Mouse (Mus musculus): ENCODE results near the gene Nipsnap2. TPM values are rescaled to one million over a fixed set of nuclear protein-coding genes. Genes with fewer than 3 reads are reported as not detected.

Gene Nipsnap2
- polyA plus RNA-seq, 1 experiment from 2014 or later = 77.3 TPM

GRCm38 (mm10) chr5:129715326-129715861 lies 9.5 kb upstream of the Nipsnap2 start, which contains the start of gene Mrps17:
Gene Mrps17 (plus strand): TSS chr5:129715497.
- H3K4me3 ChIP-seq (ENCODE audit: low read depth, low read length) = peak within 1 kb of the TSS; percentile 77
- ATAC-seq (replicated peaks; ENCODE audit: low FRiP score) = peak; percentile 97
- peaks cover 3% of the 10 kb centered on the region; the same call in 1 of the 2 replicates for H3K36me3 ChIP-seq (ENCODE audit: control insufficient read depth, insufficient read depth, low read length)
- no peak within 1 kb of the TSS for H3K27ac ChIP-seq (ENCODE audit: low read depth, low read length)
- H3K9me3 ChIP-seq (ENCODE audit: control insufficient read depth, low read length) = no peaks in the 10 kb centered on the region
- under 1% methylated on average over 33 of the region's 33 CpGs for WGBS
- DNase-seq (ENCODE audit: low spot score) = peak; percentile 94
- H3K4me2 ChIP-seq (ENCODE audit: low read depth, low read length, severe bottlenecking) = peak within 1 kb of the TSS; percentile 78
- H3K27me3 ChIP-seq (ENCODE audit: control insufficient read depth, insufficient read depth, low read length) = no peaks in the 10 kb centered on the region
- no peaks in the 10 kb centered on the region for H3K4me1 ChIP-seq (replicated peaks; ENCODE audit: control insufficient read depth, insufficient read depth, low read length)
- H3K9ac ChIP-seq (ENCODE audit: low read length) = peak within 1 kb of the TSS; percentile 71

- Histone ChIP-seq H3K9ac (ENCODE audit: low read length) (no peak overlapping the region), H3K4me3 (ENCODE audit: low read depth, low read length) (no peak overlapping the region), H3K27ac (ENCODE audit: low read depth, low read length) (no peak overlapping the region), H3K9me3 (ENCODE audit: control insufficient read depth, low read length) (no peaks in the 10 kb centered on the region), H3K4me1 (replicated peaks; ENCODE audit: control insufficient read depth, insufficient read depth, low read length) (no peaks in the 10 kb centered on the region), H3K27me3 (ENCODE audit: control insufficient read depth, insufficient read depth, low read length) (no peaks in the 10 kb centered on the region), H3K4me2 (ENCODE audit: low read depth, low read length, severe bottlenecking) (no peak overlapping the region), H3K36me3 (ENCODE audit: control insufficient read depth, insufficient read depth, low read length) (peaks cover 3% of the 10 kb centered on the region; the same call in 1 of the 2 replicates)
- DNase-seq (ENCODE audit: low spot score) (peak; percentile 11), ATAC-seq (replicated peaks; ENCODE audit: low FRiP score) (no peak)
- WGBS = 88% methylated on average over 9 of the region's 9 CpGs
Measured at GRCm38 (mm10) chr5:129717016-129717415, 7.8 kb upstream of the Nipsnap2 start.

GRCm38 (mm10) chr5:129720176-129720575 lies 4.7 kb upstream of the Nipsnap2 start:
- no peaks in the 10 kb centered on the region for H3K4me1 ChIP-seq (replicated peaks; ENCODE audit: control insufficient read depth, insufficient read depth, low read length)
- H3K27ac ChIP-seq (ENCODE audit: low read depth, low read length) = no peak overlapping the region
- 84% methylated on average over 3 of the region's 3 CpGs for WGBS
- no peaks in the 10 kb centered on the region for H3K27me3 ChIP-seq (ENCODE audit: control insufficient read depth, insufficient read depth, low read length)
- no peaks in the 10 kb centered on the region for H3K9me3 ChIP-seq (ENCODE audit: control insufficient read depth, low read length)
- H3K4me2 ChIP-seq (ENCODE audit: low read depth, low read length, severe bottlenecking) = no peak overlapping the region
- no peak overlapping the region for H3K4me3 ChIP-seq (ENCODE audit: low read depth, low read length)
- H3K36me3 ChIP-seq (ENCODE audit: control insufficient read depth, insufficient read depth, low read length) = peaks cover 3% of the 10 kb centered on the region; the same call in 1 of the 2 replicates
- DNase-seq (ENCODE audit: low spot score) (peak; percentile 49), ATAC-seq (replicated peaks; ENCODE audit: low FRiP score) (no peak)
- H3K9ac ChIP-seq (ENCODE audit: low read length) = no peak overlapping the region

- no peaks in the 10 kb centered on the region; the same call in 1 of the 2 replicates for H3K36me3 ChIP-seq (ENCODE audit: control insufficient read depth, insufficient read depth, low read length)
- ATAC-seq (replicated peaks; ENCODE audit: low FRiP score) (no peak; the same call in 1 of the 2 replicates), DNase-seq (ENCODE audit: low spot score) (no peak)
- peak overlapping the region; percentile 61; the same call in 1 of the 2 replicates for H3K4me2 ChIP-seq (ENCODE audit: low read depth, low read length, severe bottlenecking)
- peak overlapping the region; percentile 97; the same call in 1 of the 2 replicates for H3K9ac ChIP-seq (ENCODE audit: low read length)
- no peaks in the 10 kb centered on the region for H3K9me3 ChIP-seq (ENCODE audit: control insufficient read depth, low read length)
- peak overlapping the region; percentile 83 for H3K4me3 ChIP-seq (ENCODE audit: low read depth, low read length)
- no peaks in the 10 kb centered on the region for H3K27me3 ChIP-seq (ENCODE audit: control insufficient read depth, insufficient read depth, low read length)
- no peak overlapping the region for H3K27ac ChIP-seq (ENCODE audit: low read depth, low read length)
- H3K4me1 ChIP-seq (replicated peaks; ENCODE audit: control insufficient read depth, insufficient read depth, low read length) = no peaks in the 10 kb centered on the region
- WGBS = 56% methylated on average over 4 of the region's 4 CpGs
Measured at GRCm38 (mm10) chr5:129724268-129724667, 595 bp upstream of the Nipsnap2 start.

- no peak for DNase-seq (ENCODE audit: low spot score)
- Histone ChIP-seq H3K4me1 (replicated peaks; ENCODE audit: control insufficient read depth, insufficient read depth, low read length) (no peaks in the 10 kb centered on the region), H3K9me3 (ENCODE audit: control insufficient read depth, low read length) (no peaks in the 10 kb centered on the region), H3K4me3 (ENCODE audit: low read depth, low read length) (peak overlapping the region; percentile 83), H3K27ac (ENCODE audit: low read depth, low read length) (no peak overlapping the region), H3K36me3 (ENCODE audit: control insufficient read depth, insufficient read depth, low read length) (no peaks in the 10 kb centered on the region), H3K4me2 (ENCODE audit: low read depth, low read length, severe bottlenecking) (peak overlapping the region; percentile 61), H3K9ac (ENCODE audit: low read length) (peak overlapping the region; percentile 97), H3K27me3 (ENCODE audit: control insufficient read depth, insufficient read depth, low read length) (no peaks in the 10 kb centered on the region)
- WGBS = 20% methylated on average over 7 of the region's 7 CpGs
- ATAC-seq (replicated peaks; ENCODE audit: low FRiP score) = no peak
Measured at GRCm38 (mm10) chr5:129725774-129726392, 1.0 kb downstream of the Nipsnap2 start.

GRCm38 (mm10) chr5:129726784-129727183 lies 1.9 kb downstream of the Nipsnap2 start:
- no peak overlapping the region for H3K9ac ChIP-seq (ENCODE audit: low read length)
- WGBS = 75% methylated on average over 3 of the region's 3 CpGs
- DNase-seq (ENCODE audit: low spot score) (no peak), ATAC-seq (replicated peaks; ENCODE audit: low FRiP score) (no peak)
- H3K27me3 ChIP-seq (ENCODE audit: control insufficient read depth, insufficient read depth, low read length) = no peaks in the 10 kb centered on the region
- no peaks in the 10 kb centered on the region for H3K9me3 ChIP-seq (ENCODE audit: control insufficient read depth, low read length)
- no peak overlapping the region for H3K4me2 ChIP-seq (ENCODE audit: low read depth, low read length, severe bottlenecking)
- no peak overlapping the region for H3K4me3 ChIP-seq (ENCODE audit: low read depth, low read length)
- no peaks in the 10 kb centered on the region for H3K36me3 ChIP-seq (ENCODE audit: control insufficient read depth, insufficient read depth, low read length)
- H3K4me1 ChIP-seq (replicated peaks; ENCODE audit: control insufficient read depth, insufficient read depth, low read length) = no peaks in the 10 kb centered on the region
- no peak overlapping the region for H3K27ac ChIP-seq (ENCODE audit: low read depth, low read length)

GRCm38 (mm10) chr5:129729286-129729685 lies 4.4 kb downstream of the Nipsnap2 start:
- Histone ChIP-seq H3K9ac (ENCODE audit: low read length) (peak overlapping the region; percentile 17), H3K4me3 (ENCODE audit: low read depth, low read length) (no peak overlapping the region), H3K4me2 (ENCODE audit: low read depth, low read length, severe bottlenecking) (no peak overlapping the region), H3K4me1 (replicated peaks; ENCODE audit: control insufficient read depth, insufficient read depth, low read length) (no peaks in the 10 kb centered on the region), H3K9me3 (ENCODE audit: control insufficient read depth, low read length) (no peaks in the 10 kb centered on the region), H3K27me3 (ENCODE audit: control insufficient read depth, insufficient read depth, low read length) (no peaks in the 10 kb centered on the region), H3K27ac (ENCODE audit: low read depth, low read length) (no peak overlapping the region), H3K36me3 (ENCODE audit: control insufficient read depth, insufficient read depth, low read length) (no peaks in the 10 kb centered on the region)
- ATAC-seq (replicated peaks; ENCODE audit: low FRiP score) (no peak), DNase-seq (ENCODE audit: low spot score) (no peak)
- 75% methylated on average over 11 of the region's 11 CpGs for WGBS

- Histone ChIP-seq H3K9ac (ENCODE audit: low read length) (no peak overlapping the region), H3K9me3 (ENCODE audit: control insufficient read depth, low read length) (no peaks in the 10 kb centered on the region), H3K4me1 (replicated peaks; ENCODE audit: control insufficient read depth, insufficient read depth, low read length) (no peaks in the 10 kb centered on the region), H3K4me3 (ENCODE audit: low read depth, low read length) (no peak overlapping the region), H3K4me2 (ENCODE audit: low read depth, low read length, severe bottlenecking) (no peak overlapping the region), H3K36me3 (ENCODE audit: control insufficient read depth, insufficient read depth, low read length) (no peaks in the 10 kb centered on the region; the same call in 1 of the 2 replicates), H3K27me3 (ENCODE audit: control insufficient read depth, insufficient read depth, low read length) (no peaks in the 10 kb centered on the region), H3K27ac (ENCODE audit: low read depth, low read length) (no peak overlapping the region)
- peak; percentile 57 for DNase-seq (ENCODE audit: low spot score)
- ATAC-seq (replicated peaks; ENCODE audit: low FRiP score) = no peak
- 77% methylated on average over 11 of the region's 11 CpGs for WGBS
Measured at GRCm38 (mm10) chr5:129730344-129730743, 5.5 kb downstream of the Nipsnap2 start.

Measured in forebrain, embryonic 11.5 days (tissue).